Mouse (Mus musculus): ENCODE data around the gene Wfdc17. TPM values are rescaled to one million over a fixed set of nuclear protein-coding genes. Genes with fewer than 3 reads are reported as not detected.

Gene Wfdc17
- polyA plus RNA-seq (2015; fragmentation: Nextera tagmentation; extraction: Ambion mirVana), result 1.00 and 1.0 TPM in 2 replicates

DNA sequence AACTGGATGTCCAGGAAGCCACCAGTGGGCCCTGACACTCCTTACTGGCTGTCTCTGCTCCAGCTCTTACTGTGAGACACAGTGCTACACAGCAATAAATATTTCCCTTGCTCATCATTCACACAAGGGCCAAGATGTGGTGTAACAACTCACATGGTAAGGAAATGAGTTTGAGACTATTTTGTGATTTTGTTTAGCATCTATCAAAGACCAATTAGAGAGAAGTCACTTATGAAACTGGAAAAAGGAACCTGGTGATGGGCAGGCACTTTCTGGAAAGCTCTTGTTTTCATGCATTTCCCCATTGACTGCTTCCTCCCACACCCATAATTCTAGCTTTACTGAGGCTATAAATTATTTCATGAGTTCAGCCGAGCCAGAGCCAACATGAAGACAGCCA is at the start of gene Wfdc17:
Gene Wfdc17, plus strand, starts transcription at position 287 of the 400 bp plus-strand sequence.
- Histone ChIP-seq H3K36me3 (no peaks in the 10 kb centered on the region), H3K27ac (replicated peaks) (no peak within 1 kb of the TSS), H3K27me3 (no peaks in the 10 kb centered on the region), H3K4me1 (replicated peaks) (no peaks in the 10 kb centered on the region), H3K4me3 (no peak within 1 kb of the TSS), H3K9ac (no peak within 1 kb of the TSS), H3K9me3 (no peaks in the 10 kb centered on the region), H3K4me2 (no peak within 1 kb of the TSS)
- WGBS, result 66% methylated on average over 1 of the region's 1 CpGs
- ATAC-seq (ENCODE audit: low FRiP score, low read depth), result no peak

DNA sequence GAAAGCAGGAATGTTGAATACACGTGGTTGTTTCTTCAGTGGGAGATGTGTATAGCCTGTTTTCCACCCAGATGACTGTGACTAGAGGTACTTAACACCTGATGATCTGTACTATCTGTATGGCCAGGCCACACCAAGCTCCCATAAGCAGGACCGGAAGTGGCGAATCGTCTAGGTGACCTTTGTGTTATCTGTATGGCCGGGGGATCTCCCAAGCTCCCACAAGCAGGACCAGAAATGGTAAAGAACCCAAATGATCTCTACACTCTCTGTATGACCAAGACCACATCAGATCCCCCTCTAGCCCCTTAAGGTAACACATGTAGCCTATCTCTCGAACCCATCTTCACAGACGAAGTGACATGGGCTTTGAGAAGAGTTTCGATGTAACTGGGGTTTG is 49.2 kb upstream of the Wfdc17 start:
- Histone ChIP-seq H3K9ac (no peak overlapping the region), H3K4me3 (no peak overlapping the region), H3K27ac (replicated peaks) (no peak overlapping the region), H3K4me2 (no peak overlapping the region), H3K4me1 (replicated peaks) (no peaks in the 10 kb centered on the region), H3K27me3 (no peaks in the 10 kb centered on the region), H3K9me3 (no peaks in the 10 kb centered on the region), H3K36me3 (no peaks in the 10 kb centered on the region)
- no peak for ATAC-seq (ENCODE audit: low FRiP score, low read depth)
- WGBS, result 89% methylated on average over 8 of the region's 8 CpGs

DNA sequence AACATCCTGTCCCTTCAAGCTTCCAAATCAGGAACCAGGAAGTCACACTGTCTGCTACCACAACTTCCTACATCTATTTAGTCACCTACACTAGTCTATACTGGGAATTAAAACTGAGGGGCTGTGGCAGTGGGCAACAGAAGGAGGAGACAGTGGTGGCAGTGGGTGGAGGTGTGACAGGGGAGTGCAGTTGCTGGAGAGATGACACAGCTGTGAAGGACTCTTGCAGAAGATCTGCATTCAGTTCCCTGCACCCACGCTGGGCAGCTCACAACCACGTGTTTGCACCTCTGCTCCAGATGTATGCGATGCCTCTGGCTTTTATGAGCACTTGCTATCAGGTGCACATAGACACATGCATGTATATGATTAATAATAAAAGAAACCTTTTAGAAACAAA is 46.3 kb upstream of the Wfdc17 start:
- Histone ChIP-seq H3K4me1 (replicated peaks) (no peaks in the 10 kb centered on the region), H3K27ac (replicated peaks) (no peak overlapping the region), H3K4me3 (no peak overlapping the region), H3K9me3 (no peaks in the 10 kb centered on the region), H3K4me2 (no peak overlapping the region), H3K9ac (no peak overlapping the region), H3K36me3 (no peaks in the 10 kb centered on the region), H3K27me3 (no peaks in the 10 kb centered on the region)
- 85% methylated on average over 3 of the region's 3 CpGs for WGBS
- ATAC-seq (ENCODE audit: low FRiP score, low read depth), result no peak

DNA sequence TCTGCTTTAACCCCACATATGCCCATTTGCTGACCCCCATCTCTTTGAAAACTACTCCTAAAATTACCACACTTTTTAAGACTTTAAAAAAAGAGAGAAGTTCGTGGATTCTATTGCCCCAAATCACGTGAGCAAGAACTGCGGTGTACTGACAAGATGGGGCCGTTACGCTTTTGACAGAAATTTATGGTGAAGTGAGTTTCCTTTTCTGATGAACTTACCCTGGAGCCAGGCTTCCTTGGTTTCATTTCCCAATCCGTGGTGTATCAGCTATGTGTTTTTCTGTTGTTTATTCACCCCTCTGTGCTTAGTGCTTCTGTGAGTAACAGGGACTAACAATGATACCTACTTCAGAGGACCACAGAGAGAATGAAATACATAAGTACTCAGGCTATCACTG is 45.0 kb upstream of the Wfdc17 start:
- no peaks in the 10 kb centered on the region for H3K9me3 ChIP-seq
- H3K36me3 ChIP-seq, result no peaks in the 10 kb centered on the region
- ATAC-seq (ENCODE audit: low FRiP score, low read depth), result no peak
- H3K4me3 ChIP-seq, result no peak overlapping the region
- H3K9ac ChIP-seq, result no peak overlapping the region
- no peaks in the 10 kb centered on the region for H3K27me3 ChIP-seq
- H3K4me1 ChIP-seq (replicated peaks), result no peaks in the 10 kb centered on the region
- no peak overlapping the region for H3K4me2 ChIP-seq
- 82% methylated on average over 6 of the region's 6 CpGs for WGBS
- H3K27ac ChIP-seq (replicated peaks), result no peak overlapping the region

DNA sequence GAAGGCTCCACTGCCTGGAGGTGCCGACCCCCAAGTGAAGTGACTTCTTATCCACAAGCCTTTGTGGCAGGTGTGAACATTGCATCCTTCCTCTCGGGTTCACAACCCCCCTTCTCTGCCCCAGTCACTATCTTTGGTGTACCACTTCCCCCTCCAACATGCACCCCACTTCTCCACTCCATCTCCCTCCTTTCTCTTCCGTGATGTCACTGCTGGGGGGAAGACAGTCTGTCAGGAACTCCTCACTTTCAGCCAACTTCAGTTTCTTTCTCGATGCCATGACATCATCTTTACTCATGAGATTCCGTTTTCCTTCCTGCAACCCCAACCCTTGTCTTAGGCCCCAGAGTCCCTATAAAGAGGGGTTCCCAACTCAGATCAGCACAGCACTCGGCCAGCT is 41.6 kb upstream of the Wfdc17 start, which contains the start of gene Ccl4:
Gene Ccl4, plus strand, starts transcription at position 381 of the 400 bp plus-strand sequence.
- Histone ChIP-seq H3K4me2 (no peak within 1 kb of the TSS), H3K4me1 (replicated peaks) (no peaks in the 10 kb centered on the region), H3K9me3 (no peaks in the 10 kb centered on the region), H3K27ac (replicated peaks) (no peak within 1 kb of the TSS), H3K9ac (no peak within 1 kb of the TSS), H3K4me3 (no peak within 1 kb of the TSS), H3K27me3 (no peaks in the 10 kb centered on the region), H3K36me3 (no peaks in the 10 kb centered on the region)
- WGBS, result 85% methylated on average over 6 of the region's 6 CpGs
- ATAC-seq (ENCODE audit: low FRiP score, low read depth), result no peak

DNA sequence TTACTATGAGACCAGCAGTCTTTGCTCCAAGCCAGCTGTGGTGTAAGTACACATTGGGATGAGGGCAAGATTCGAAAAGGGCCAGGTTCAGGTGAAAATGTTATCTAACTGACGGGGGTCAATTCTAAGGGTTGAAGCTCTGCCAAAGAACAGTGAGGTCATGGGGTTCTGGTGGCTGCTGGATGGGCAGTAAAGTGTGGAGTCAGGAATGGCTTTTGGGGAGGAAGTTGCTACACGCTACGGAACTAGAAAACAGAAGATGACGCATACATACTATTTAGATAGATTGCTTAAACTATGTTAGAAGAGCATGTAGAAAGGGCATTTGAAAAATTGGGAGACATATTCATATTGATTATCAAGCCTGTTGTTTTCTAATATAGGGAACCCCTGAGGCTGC is 40.3 kb upstream of the Wfdc17 start:
- no peak overlapping the region for H3K4me3 ChIP-seq
- no peaks in the 10 kb centered on the region for H3K4me1 ChIP-seq (replicated peaks)
- no peak overlapping the region for H3K4me2 ChIP-seq
- ATAC-seq (ENCODE audit: low FRiP score, low read depth), result no peak
- no peaks in the 10 kb centered on the region for H3K36me3 ChIP-seq
- WGBS, result 84% methylated on average over 5 of the region's 5 CpGs
- H3K9me3 ChIP-seq, result no peaks in the 10 kb centered on the region
- no peak overlapping the region for H3K27ac ChIP-seq (replicated peaks)
- no peak overlapping the region for H3K9ac ChIP-seq
- H3K27me3 ChIP-seq, result no peaks in the 10 kb centered on the region

DNA sequence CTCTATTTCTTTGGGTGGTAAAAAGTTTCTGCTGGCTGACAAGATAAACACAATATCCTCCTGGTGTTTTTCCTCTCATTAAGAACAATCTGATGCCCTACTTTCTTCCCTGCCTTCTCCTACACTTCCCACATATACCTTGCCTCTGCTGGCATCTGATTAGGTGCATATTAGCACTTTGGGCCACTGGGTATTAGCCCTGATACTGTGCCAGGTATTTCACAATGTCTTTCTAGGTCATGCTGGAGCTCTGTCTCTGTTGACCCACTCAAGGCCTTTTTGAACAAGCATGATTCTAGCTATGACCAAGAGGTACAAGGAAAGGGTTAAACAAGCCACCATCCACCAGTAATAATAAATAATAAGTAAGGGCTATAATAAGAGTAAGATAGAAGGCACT is 32.0 kb upstream of the Wfdc17 start:
- Histone ChIP-seq H3K27me3 (no peaks in the 10 kb centered on the region), H3K4me2 (no peak overlapping the region), H3K36me3 (no peaks in the 10 kb centered on the region), H3K4me1 (replicated peaks) (no peaks in the 10 kb centered on the region), H3K9ac (no peak overlapping the region), H3K9me3 (no peaks in the 10 kb centered on the region), H3K4me3 (no peak overlapping the region), H3K27ac (replicated peaks) (no peak overlapping the region)
- no peak for ATAC-seq (ENCODE audit: low FRiP score, low read depth)

DNA sequence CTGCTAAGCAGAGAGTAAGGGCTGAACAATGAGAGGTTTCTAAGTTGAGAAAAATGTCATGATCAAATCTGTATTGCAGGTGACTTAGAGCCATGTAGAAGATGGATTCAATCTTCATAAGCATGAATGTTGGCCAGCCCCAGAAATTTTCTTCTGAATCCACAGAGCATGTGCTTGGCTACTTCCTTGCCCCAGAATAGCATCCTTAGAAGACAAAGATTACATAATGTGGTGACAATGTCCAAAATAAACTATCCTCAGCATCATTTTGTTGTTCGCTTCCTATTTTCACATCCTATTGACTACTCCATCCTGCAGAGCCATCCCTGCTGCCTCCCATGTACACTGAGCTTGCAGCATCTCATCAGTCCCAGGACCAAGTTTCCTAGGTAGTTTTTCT is 28.1 kb upstream of the Wfdc17 start:
- ATAC-seq (ENCODE audit: low FRiP score, low read depth), result no peak
- 98% methylated on average over 1 of the region's 1 CpGs for WGBS

DNA sequence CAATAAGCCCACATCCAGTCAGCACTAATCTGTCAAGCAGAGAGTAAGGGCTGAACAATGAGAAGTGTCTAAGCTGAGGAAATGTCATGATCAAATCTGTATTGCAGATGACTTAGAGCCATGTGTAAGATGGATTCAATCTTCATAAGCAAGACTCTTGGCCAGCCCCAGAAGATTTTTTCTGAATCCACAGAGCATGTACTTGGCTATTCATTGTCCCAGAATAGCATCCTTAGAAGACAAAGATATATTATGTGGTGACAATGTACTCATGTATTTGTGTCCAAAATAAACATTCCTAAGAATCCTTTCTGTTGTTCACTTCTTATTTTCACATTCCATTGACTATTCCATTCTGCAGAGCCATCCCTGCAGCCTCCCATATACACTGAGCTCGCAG is 13.9 kb upstream of the Wfdc17 start:
- no peaks in the 10 kb centered on the region for H3K36me3 ChIP-seq
- 79% methylated on average over 1 of the region's 1 CpGs for WGBS
- H3K4me3 ChIP-seq, result no peak overlapping the region
- no peak overlapping the region for H3K4me2 ChIP-seq
- H3K9ac ChIP-seq, result no peak overlapping the region
- no peaks in the 10 kb centered on the region for H3K27me3 ChIP-seq
- no peaks in the 10 kb centered on the region for H3K4me1 ChIP-seq (replicated peaks)
- H3K27ac ChIP-seq (replicated peaks), result no peak overlapping the region
- ATAC-seq (ENCODE audit: low FRiP score, low read depth), result no peak
- H3K9me3 ChIP-seq, result no peaks in the 10 kb centered on the region

More for the DNA sequence above, 28.1 kb upstream of the Wfdc17 start:
- Histone ChIP-seq H3K9ac (no peak overlapping the region), H3K4me2 (no peak overlapping the region), H3K27me3 (no peaks in the 10 kb centered on the region), H3K36me3 (no peaks in the 10 kb centered on the region), H3K27ac (replicated peaks) (no peak overlapping the region), H3K4me3 (no peak overlapping the region), H3K9me3 (no peaks in the 10 kb centered on the region), H3K4me1 (replicated peaks) (no peaks in the 10 kb centered on the region)

DNA sequence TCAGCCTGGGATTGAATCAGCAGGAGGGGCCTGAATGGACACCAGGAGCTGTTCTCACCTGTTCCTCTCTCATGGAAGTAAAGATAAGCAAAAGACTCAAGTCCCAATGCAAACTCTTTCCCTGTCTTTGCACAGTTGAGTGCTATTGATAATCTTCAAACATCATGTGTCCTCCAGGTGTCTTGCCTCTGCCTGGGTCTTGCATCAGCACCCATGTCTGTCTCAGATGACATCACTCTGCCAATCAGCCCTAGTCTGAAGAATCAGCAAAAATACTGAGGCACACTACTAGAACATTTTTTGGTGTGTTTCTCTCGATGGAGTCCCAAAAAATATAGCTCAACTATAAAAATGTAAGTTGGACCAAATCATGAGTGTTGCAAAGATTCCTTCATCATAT is 11.8 kb upstream of the Wfdc17 start:
- 82% methylated on average over 1 of the region's 1 CpGs for WGBS
- Histone ChIP-seq H3K4me3 (no peak overlapping the region), H3K4me2 (no peak overlapping the region), H3K36me3 (no peaks in the 10 kb centered on the region), H3K9me3 (no peaks in the 10 kb centered on the region), H3K27ac (replicated peaks) (no peak overlapping the region), H3K9ac (no peak overlapping the region), H3K27me3 (no peaks in the 10 kb centered on the region), H3K4me1 (replicated peaks) (no peaks in the 10 kb centered on the region)
- ATAC-seq (ENCODE audit: low FRiP score, low read depth), result no peak

DNA sequence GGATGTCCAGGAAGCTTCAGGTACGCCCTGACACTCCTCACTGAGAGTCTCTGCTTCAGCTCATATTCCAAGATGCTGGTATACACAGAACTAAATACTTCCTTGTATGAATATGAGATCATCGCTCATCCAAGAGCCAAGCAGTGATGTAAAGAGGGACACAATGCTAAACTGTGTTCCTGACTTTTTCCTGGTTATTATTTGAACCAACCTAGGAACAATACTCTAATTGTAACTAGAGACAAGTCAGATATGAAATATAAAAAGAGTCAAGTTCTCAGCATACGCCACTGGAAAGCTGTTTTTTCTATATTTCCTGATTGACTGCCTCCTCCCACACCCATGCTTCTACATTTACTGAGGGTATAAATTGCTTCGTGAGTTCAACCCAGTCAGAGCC is 4.9 kb downstream of the Wfdc17 start, which contains the start of gene Wfdc18:
Gene Wfdc18, plus strand, starts transcription at position 301 of the 400 bp plus-strand sequence.
- Histone ChIP-seq H3K4me2 (no peak within 1 kb of the TSS), H3K27me3 (no peaks in the 10 kb centered on the region), H3K4me1 (replicated peaks) (no peaks in the 10 kb centered on the region), H3K36me3 (no peaks in the 10 kb centered on the region), H3K9me3 (no peaks in the 10 kb centered on the region), H3K27ac (replicated peaks) (no peak within 1 kb of the TSS), H3K4me3 (no peak within 1 kb of the TSS), H3K9ac (no peak within 1 kb of the TSS)
- no peak for ATAC-seq (ENCODE audit: low FRiP score, low read depth)
- 72% methylated on average over 4 of the region's 4 CpGs for WGBS

DNA sequence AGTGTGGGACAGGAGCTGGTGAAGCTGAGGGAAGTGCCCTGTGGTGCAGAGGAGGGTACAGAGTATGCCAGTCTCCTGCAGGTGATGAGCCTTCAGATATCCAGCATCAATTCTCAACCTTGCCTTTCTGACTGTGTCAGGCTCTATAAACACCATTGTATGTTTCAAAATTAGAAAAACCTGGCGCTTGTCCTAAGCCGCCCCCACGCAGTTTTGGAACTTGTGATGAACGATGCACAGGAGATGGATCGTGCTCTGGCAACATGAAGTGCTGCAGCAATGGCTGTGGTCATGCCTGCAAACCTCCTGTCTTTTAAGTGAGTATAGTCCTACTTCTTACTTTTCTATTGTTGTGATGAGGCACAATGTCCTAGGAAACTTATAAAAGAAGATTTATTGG is 5.9 kb downstream of the Wfdc17 start:
- 93% methylated on average over 5 of the region's 5 CpGs for WGBS
- Histone ChIP-seq H3K4me1 (replicated peaks) (no peaks in the 10 kb centered on the region), H3K9me3 (no peaks in the 10 kb centered on the region), H3K4me3 (no peak overlapping the region), H3K36me3 (no peaks in the 10 kb centered on the region), H3K27ac (replicated peaks) (no peak overlapping the region), H3K9ac (no peak overlapping the region), H3K4me2 (no peak overlapping the region), H3K27me3 (no peaks in the 10 kb centered on the region)
- ATAC-seq (ENCODE audit: low FRiP score, low read depth), result no peak

DNA sequence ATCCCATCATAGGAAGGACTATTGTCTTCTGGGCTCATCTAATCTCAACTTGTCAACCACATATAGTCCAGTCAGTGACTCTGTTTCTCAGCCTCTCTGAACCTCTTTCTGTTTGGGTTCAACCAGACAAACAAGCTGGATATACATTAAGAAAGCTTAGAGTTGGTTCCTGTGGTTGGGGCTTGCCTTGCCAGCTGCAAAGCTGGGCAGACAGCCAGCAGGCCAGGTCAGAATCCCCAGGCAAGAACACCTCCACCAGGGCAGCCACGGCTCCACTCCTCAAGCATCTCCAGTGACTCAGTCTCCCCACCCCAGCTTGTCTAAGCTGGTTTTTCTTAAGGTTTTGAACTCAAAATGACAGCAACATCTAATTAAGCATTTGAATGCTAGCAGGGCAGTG is 8.9 kb downstream of the Wfdc17 start:
- WGBS, result 87% methylated on average over 1 of the region's 1 CpGs
- H3K9me3 ChIP-seq, result no peaks in the 10 kb centered on the region
- H3K4me3 ChIP-seq, result no peak overlapping the region
- no peak overlapping the region for H3K27ac ChIP-seq (replicated peaks)
- no peak overlapping the region for H3K4me2 ChIP-seq
- no peaks in the 10 kb centered on the region for H3K4me1 ChIP-seq (replicated peaks)
- no peaks in the 10 kb centered on the region for H3K36me3 ChIP-seq
- no peak for ATAC-seq (ENCODE audit: low FRiP score, low read depth)
- H3K27me3 ChIP-seq, result no peaks in the 10 kb centered on the region
- H3K9ac ChIP-seq, result no peak overlapping the region

All from hindbrain, embryonic 15.5 days (tissue).